Mouse (Mus musculus) embryo, embryonic 10 days (tissue): ENCODE results near the gene Kmt2d.

Experiments used
- DNase-seq: peaks from one replicate; pipeline ENCODE4 v3.0.0-alpha.2; 2015; ENCODE audit warnings: low spot score

The Kmt2d gene

DNA sequence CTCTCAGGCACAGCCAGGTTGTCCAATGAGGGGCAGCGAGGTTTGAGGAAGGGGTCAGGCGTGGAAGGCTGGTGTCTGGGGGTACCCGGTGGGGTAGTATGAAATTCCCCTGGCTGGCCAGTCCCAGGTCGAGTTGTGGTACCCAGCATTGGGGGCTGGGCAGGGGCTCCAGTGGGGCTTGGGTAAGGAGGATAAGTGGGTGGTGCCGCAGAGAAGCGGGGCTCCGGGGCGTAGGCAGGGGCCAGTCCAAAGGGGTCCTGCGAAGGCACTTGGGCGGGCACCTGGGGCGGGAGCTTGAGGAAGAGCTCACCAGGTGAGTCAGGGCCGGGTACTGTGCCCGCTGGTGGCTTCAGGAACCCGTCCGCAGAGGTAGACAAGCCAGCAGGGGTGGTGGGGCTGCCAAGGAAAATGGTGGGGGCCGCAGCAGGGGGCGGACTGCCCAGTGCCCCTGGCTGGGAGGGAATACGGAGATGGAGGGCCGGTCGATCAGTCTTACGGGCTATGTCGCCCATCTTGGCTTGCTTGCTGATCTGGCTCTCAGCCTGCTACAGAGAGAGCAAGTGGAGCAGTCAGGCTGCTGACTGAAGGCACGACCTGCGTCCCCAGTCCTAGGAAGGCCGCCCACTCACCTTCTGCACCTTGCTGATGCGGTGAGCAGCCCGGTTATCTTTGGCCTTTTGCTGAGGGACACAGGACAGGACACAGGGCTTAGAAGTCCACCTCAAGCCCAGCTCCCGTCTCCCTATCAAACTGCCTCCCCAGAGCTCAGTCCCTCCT, 17.7 kb downstream of the Kmt2d start:
- DNase-seq = no peak

DNA sequence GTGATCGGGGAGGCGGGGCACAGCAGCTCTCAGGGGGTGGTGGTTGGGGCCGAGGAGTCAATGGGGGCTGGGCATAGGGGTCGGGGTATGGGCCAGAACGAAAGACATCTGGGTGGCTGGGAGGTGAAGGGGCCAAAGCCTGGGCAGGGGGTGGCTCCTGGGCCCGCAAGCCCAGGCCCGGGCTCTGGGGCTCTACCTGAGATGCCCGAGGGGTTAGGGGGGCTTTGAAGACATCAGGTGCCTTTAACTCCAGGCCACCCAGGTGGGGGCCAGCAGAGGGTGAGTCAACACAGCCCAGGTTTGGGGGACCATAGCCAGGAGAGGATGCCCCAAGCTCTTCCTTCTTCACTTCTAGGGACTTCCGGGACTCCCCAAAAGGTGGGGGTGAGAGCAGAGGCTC, 18.3 kb downstream of the Kmt2d start:
- no peak for DNase-seq

DNA sequence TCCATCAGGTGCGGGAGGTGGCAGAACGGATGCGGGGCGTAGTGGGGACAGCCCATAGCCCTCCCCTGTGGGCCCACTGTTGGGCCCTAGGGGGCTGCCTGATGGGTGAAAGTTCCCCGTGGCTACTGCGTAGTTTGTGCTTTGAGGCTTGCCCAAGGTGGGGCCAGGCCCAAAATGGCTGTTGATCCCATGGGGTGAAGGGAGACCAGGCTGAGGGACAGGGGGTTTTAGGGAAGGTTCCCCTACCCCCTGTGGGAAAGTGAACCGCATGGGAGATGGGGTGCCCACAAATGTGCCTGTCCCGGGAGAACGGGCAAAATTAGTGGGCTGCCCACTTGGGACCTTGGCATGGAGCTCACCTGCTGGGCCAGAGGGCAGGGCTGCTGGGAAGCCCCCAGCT, 18.9 kb downstream of the Kmt2d start:
- no peak for DNase-seq

DNA sequence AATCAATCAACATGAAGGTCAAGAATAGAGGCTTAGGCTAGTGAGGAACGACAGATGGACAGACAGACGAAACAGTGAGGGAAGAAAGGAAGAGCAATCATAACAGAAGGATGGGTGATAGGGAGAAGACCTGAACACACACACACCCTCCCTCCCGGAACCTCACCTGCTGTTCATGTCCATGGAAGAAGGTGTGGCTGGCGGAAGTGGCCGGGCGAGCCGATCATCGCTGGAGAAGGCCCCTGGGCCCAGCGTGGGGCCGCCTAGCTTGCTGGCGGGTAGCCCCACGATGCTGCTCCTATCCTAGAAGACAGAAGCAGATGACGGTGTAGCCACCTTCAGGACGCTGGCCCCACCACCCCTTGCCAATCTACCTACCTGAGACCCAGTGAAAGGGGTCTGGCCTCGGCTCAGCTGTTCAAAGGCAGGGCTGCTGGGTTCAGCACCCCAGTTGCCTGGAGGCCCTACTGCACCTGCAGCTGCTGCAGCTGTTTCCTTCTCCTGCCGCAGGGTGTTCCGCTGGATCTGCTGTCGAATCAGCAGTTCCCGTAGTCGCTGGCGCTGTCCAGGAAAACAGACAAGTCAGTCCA, 19.7 kb downstream of the Kmt2d start:
- DNase-seq = no peak

DNA sequence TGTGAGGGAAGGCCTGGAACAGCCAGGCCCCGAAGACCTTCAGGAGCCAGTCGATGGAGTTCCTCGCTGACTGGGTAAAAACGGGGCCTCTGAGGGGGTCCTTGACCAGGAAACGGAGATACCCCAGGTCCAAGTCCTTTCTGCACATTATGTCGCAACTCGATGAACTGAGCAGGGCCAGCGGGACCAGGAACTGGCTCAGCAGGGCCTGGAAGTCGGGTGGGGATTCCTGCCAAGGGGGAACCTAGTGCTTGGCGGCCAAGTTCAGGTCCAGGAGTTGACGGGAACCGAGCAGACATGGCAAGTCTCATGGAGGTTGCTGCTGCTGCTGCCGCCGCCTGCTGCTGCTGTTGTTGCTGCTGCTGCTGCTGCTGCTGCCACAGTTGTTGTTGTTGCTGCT, 20.3 kb downstream of the Kmt2d start:
- no peak for DNase-seq

DNA sequence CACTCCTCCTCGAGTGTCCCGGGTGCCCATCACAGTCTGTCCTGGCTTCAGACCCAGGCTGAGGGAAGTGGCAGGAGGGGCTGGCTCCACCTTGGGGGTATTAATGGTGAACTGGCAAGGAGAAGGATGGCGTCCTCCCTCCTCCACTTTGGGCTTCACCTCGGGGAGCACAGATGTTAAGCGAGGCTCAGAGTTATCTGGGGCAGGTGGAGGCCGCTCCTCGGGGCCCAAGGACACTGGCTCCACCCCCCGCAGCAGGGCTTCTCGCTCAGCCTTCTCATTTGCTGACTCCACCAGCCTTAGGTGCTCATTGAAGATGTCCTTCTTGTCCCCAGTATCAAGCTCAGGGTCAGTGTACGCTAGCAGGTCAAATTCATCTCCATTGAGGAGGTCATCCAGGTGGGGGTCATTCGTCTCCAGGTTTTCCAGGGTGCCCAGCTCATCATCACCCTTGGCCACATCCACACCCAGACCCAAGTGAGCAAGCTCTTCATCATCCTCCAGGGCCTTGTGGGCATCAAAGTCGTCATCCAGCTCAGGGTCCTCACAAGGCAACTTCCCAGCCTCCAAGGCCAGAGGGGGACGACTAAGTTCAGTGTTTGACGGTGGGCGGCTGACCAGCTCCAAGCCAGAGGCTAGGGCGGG, 20.9 kb downstream of the Kmt2d start:
- DNase-seq = no peak

DNA sequence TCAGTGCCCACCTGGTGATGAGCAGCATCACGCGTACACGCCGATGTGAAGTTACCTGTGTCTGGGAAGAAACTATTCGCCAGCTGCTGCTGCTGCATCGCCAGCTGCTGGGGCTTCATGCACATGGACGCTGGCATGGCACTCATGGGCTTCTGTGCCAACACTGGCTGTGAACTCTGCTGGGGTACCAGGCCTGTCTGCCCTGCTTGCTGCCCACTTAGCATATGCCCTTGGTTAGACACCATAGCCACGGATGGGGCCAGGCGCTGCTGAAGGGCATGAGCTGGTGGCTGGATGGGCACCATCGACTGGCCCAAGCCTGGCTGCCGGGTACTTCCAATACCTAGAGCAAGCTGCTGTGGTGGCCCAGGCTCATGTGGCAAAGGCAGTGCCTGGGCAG, 21.8 kb downstream of the Kmt2d start:
- DNase-seq = no peak

DNA sequence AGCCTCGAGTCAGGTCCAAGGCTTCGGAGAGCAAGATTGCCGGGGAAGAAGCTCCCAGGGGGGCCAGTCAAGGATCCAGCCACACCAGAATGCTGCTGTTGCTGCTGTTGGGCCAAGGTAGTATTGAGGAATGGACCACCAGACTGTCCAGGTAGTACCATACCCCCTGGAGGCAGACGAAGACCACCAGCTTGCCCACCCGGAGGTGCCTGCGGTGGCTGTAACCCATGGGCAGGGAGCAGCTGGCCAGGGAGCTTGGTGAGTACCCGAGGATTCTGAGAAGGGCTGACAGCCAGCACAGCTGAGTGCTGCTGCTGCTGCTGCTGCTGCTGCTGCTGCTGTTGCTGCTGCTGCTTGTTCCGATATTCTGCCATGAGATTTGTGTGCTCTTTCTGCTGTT, 24.9 kb downstream of the Kmt2d start:
- no peak for DNase-seq

DNA sequence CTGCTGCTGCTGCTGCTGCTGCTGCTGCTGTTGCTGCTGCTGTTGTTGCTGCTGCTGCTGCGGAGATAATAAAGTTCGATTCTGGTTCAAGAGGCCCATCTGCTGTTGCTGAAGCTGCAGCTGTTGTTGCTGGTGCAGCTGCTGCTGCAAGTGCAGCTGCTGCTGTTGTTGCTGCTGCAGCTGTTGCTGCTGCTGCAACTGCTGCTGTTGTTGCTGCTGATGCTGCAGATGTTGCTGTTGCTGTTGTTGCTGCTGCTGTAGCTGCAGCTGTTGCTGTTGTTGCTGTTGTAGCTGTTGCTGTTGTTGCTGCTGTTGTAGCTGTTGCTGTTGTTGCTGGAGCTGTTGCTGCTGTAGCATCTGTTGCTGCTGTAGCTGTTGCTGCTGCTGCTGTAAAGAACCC, 25.9 kb downstream of the Kmt2d start:
- no peak for DNase-seq

DNA sequence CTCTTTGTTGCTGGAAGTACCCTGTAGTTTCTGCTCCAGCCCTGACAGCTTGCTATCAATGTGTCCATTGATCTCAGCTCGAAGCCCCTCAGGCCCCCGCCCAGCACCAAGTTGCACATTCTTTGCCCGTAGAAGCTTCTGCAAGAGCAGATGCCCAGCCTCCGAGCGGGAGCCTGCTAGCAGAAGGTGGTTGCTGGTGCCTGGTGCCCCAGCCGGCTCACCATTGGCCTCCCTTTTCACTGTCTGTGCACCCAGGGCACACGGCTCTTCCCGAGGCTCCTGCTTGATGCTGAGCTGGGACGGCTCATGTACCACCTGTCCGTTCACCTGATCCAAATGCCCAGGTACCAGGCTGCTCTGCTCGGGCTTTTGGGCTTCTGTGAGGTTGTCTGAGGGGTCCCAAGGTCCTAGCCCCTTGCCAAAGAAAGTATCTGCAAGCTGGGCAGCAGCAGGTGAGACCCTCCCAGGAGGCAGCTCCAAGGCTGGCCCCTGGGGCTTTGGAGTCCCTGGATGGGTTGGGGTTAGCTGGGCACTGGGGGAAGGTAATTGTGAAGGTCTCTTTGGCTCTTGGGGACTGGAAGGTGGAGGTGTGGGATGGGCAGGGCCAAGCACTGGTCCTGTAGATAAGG, 27.3 kb downstream of the Kmt2d start:
- no peak for DNase-seq

DNA sequence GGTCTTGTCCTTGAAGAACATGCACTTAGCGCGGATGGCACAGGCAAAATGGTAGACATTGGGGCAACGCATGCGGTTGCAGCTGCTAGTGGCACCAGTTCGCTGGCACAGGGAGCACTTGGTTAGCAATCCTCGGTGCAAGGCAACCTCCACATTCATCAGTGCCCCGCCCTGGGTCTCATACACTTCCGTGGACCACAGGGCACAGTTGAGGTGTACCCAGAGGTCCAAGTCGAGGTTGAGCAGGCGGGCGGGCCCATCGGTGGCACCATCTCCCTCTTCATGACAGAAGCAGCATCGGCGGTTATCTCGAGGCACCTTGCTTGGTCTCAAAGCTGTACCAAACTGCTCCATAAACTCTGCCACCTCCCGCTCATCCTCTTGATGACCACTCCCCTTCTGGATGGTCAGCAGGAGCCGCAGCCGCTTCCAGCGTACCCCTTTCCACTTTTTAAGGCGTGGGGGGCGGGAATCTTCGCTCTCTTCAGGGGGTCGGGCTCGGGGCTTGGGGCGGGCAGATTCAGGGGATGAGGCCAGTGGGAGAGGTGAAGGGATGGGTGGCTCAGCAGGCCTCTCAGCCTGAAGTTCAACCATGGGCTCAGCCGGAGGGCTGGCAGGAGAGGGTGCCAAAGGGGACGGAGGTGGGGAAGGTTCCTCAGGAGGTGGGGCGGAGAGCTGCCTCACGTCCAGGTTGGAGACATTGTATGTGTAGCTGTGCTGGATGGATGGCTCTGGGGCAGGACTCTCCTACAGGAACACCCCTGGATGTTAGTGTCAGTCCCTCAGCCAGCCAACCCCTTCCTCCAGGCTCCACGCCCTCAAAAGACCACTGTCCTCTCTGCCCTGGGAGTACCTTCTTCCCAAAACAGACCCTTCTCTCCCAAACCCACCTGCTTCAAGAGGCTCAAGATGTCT, 31.1 kb downstream of the Kmt2d start:
- no peak for DNase-seq

DNA sequence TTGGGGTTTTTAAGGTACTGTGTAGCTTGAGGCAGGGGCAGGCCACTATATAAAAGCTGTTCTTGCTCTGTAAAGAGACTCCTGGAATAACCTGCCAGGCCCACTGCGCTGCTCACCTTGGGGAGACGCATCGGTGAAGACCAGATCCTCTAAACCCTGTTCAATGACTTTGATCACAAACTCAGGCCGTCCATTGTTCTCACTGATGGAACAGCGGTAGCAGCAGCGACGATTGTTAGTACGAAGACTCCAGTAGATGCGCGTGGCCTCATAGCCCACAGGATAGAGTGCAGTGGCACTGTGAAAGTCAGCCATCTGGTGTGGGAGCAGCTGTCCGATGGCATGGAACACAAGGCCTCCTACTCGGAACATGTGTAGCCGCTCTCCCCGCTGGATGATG, 31.8 kb downstream of the Kmt2d start:
- DNase-seq = no peak

DNA sequence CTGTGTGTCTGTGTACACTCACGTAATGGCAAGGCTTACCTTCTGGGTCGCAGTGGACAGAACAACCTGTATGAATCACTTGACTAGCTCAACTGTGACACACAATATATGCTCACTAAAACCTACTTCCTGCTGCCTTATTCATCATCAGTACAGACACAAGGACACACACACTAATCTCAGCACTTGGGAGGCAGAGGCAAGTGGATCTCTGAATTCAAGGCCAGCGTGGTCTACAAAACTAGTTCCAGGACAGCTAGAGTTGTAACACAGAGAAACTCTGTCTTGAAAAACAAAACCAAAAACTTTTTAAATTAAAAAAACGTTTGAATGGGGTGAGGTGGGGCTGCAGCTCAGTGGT, 33.3 kb downstream of the Kmt2d start:
- DNase-seq = no peak

DNA sequence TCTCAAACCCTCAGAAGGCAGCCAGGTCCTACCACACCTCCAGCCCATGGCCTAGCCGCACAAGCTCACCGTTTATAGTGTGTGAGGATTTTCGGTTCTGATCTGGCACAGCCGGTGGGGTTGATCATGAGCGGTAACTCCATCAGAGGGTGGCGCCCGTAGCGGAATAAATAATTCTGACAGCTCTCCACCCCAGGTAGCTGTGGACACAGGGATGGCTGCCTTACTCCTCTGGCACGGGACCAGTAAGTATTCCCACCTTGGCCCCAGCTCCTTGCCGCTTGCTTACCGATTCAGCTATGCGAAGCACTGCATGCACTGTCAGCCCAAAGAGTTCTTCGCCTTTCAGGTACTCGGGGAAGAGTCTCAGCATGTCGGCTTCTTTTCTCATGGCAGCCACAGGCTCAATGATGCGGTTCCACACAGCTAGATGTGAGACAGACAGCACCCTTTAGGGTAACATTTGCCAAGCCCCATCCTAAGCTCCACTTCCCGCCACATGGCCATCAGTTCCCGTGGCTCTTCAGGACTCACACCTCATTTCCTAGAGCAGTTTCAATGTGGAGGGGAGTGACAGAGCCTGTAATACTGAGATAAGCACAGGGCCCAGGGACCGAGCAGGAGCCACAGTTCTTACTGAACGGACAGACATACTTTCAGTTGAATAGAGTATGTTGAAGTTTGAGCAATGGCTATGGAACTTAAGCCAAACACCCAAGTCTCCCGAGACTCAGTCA, 33.8 kb downstream of the Kmt2d start:
- no peak for DNase-seq

DNA sequence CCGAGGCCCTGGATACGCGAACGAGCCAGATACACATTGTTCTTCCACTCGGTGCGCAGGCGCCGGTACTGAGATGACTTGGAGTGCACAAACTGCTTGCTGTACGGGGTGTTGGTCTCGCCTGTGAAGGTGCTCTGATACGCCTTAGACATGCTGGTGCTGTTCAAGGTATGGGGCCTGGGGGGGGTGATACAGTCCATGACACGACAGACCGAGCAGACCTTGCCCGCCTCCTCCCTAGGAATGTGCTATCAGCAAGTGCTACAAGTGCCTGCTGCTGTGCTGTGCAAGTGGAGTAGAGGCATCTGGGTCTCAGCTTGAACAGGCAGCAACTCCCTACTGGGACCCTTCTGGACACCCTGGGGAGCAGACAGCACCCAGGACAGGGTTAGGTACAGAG, 35.7 kb downstream of the Kmt2d start:
- DNase-seq = no peak

DNA sequence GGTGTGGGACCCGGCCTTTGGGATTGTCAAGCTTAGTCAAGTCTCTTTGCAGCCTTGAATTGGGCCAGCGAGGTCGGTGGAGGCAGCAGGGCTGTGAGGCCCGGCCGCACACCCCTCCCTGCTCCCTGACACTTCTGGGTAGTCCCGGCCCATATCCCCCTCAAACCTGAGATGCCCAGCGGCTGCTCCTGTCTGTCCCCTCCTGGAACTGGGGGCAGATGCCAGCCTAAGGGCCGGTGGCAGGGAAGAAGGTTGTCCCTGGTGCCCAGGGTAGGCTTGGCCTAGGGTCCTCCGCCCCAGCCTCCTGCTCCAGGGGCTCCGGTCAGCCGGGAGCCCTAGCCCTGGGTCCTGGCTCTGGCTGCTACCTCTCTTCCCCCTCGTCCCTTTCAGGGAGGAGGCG, 36.9 kb downstream of the Kmt2d start:
- DNase-seq = no peak

DNA sequence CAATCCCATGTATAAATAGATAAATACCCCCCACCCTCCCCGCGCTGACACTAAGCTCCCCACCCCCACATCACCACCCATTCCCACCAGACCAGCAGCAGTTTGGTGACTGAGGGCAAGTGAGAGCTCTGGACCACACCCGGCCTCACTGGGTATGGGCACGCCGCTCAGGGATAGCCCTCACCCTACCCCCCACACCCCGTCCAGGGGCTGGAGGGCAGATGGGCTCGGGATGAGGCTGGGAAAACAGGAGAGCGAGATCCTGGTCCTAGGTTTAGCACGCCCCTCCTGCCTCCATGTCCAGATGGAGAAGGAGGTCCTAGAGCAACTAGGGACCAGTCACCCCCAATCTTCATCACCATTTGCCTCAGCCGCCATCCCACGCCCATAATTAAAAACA, 37.7 kb downstream of the Kmt2d start:
- DNase-seq = no peak

DNA sequence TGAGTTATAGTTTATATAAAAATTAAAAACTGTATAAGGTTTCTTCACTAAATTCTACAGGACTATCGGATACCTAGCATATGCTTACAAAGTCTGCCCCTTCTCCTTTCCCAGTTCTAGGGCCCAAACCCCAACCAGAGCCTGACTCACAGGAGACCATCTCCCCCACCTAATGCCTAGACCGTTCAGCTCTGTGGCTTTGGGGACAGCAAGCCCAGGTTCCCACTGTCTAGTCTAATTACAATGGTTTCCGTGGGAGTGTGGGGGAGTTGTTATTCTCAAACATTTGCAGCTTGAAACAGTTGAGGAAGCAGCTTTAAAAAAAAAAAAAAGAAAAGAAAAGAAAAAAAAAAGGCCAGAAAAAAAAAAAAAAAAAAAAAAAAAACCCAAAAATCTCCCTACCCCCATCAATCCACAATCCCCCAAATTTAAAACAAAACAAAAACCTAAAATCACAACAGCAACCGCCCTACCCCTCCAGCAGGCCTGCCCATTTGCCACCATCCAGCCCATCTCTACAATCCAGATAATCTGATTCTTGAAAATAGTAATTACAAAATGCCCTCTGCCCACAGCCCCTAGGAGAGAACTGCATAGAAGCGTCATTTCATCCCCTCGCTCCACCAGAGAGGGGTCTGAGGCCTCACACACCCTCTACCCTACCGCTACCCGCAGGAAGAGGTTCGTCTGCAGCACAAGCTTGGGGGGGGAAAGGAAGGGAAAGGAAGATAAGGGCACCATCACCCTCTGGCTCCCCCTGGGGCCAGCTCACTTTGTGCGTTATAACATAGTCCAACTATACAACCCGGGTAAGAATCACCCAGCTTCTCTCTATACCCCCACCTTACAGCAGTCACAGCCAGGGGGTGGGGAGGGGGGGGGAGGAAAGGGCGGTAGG, 38.6 kb downstream of the Kmt2d start:
- DNase-seq = no peak

DNA sequence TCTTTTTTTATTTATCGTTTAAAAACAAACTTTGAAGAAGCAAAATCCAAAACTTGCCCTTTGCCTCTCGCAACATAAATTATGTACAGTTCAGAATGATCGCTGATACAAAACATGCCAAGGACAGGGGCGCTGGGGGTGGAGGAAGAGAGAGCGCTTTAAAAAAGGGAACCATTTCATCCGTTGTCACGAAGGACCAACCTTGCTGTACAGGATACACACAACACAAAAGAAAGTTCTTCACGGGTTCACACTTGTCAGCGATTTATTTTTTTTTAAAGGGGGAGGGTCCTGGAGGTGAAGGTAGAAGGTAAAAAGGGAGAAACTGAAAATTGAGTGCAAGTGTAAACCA, 39.3 kb downstream of the Kmt2d start:
- DNase-seq = no peak
